ENCODE assay signal across 8 mouse cellular contexts in the genomic region with DNA sequence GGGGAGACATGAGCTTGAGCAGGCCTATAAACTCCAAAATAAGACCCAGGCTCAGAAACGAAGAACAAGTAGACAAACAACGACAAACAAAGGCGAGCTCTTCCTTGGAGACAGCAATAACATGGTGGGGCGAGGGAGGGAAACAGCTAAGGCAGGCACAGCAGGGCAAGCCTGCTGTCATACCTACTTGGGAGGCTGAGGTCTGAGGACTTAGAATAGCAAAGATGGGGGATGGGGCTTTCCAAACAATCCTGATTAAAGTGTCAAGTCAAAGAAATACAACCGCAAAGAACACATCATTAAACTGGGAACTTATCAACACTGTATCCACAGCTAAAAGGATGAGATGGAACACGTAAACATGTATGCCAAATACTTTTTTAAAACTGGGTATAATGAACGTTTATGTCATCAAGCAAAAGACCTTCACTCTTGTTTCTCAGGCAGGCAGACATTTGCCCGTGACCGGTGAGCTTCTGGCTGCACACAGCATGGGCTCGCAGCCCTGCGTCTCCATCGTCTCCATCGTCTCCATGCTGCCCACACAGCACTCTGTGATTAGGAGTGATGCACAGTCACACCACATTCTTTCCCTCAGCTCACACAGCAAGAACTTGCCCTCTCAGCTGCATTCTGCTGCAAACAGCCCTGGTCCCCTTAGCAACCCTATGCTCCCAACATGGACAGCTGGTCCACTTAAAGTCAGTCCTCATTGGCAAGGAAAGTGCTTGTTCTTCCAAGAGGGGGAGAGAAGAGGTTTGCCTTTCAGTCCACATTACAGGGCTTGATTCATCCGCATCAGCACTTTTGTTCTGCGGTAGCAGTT. TPM values are rescaled to one million over a fixed set of nuclear protein-coding genes. Genes with fewer than 3 reads are reported as not detected.
DNase-seq lines count a peak whose midpoint lies in the region; ATAC-seq and TF ChIP-seq lines count a peak whose summit lies in the region.

No protein-coding gene starts in this region.

- H3K27me3 ChIP-seq in kidney, embryonic 14.5 days (ENCODE audit: control insufficient read depth, insufficient read depth, low read length): no peaks in the 10 kb centered on the region
- no peaks in the 10 kb centered on the region for H3K27me3 ChIP-seq in lung, embryonic 16.5 days (ENCODE audit: control insufficient read depth, insufficient read depth, low read depth, low read length)
- H3K27me3 ChIP-seq in small intestine, adult 2 months (ENCODE audit: control insufficient read depth, insufficient read depth, low read length): no peaks in the 10 kb centered on the region

- no peak for DNase-seq in cerebellum, postnatal 36 days
- DNase-seq in embryo, embryonic 10.5 days (ENCODE audit: low spot score): peak; percentile 79
- DNase-seq in heart, adult 18-20 months: peak; percentile 39 to 45

- H3K4me3 ChIP-seq in kidney, embryonic 14.5 days (ENCODE audit: low read length): no peak overlapping the region
- no peak overlapping the region for H3K4me3 ChIP-seq in lung, embryonic 16.5 days (ENCODE audit: low read length)
- H3K4me3 ChIP-seq in small intestine, adult 2 months (ENCODE audit: low read depth, low read length): no peak overlapping the region

- no peaks in the 10 kb centered on the region for H3K9me3 ChIP-seq in kidney, embryonic 14.5 days (ENCODE audit: control insufficient read depth, low read length)
- H3K9me3 ChIP-seq in lung, embryonic 16.5 days (ENCODE audit: control insufficient read depth, low read length): no peaks in the 10 kb centered on the region

- ATAC-seq in cerebellum, adult (ENCODE audit: insufficient number of reproducible peaks, low FRiP score, low TSS enrichment): peak; percentile 74
- ATAC-seq in kidney, embryonic 14.5 days (ENCODE audit: low FRiP score, low TSS enrichment): peak; percentile 51; the same call in 1 of the 2 replicates
- ATAC-seq in lung, embryonic 16.5 days (ENCODE audit: low read depth): peak; percentile 97
- ATAC-seq in monocyte, adult 5-6 weeks (replicated peaks; ENCODE audit: insufficient number of reproducible peaks, low FRiP score, low TSS enrichment, poor library complexity, severe bottlenecking): no peak

- 0 out of 2 replicates have a peak overlapping the region, but pooled peaks have one; percentile 12 for H3K27ac ChIP-seq in kidney, embryonic 14.5 days (ENCODE audit: low read depth, low read length)
- peak overlapping the region; percentile 91 for H3K27ac ChIP-seq in lung, embryonic 16.5 days (ENCODE audit: low read length)
- peak overlapping the region; percentile 67 for H3K27ac ChIP-seq in small intestine, adult 2 months (ENCODE audit: insufficient read depth, low read depth, low read length)

- 46% methylated on average over 15 of the region's 15 CpGs for whole genome bisulfite sequencing in kidney, embryonic 14.5 days
- WGBS in lung, embryonic 16.5 days: 19% methylated on average over 15 of the region's 15 CpGs
- WGBS in small intestine, adult 2 months: 71% methylated on average over 15 of the region's 15 CpGs

- no peak overlapping the region for H3K4me2 ChIP-seq in kidney, embryonic 14.5 days (replicated peaks; ENCODE audit: low read depth, low read length)
- H3K4me2 ChIP-seq in lung, embryonic 16.5 days (ENCODE audit: low read depth, low read length): no peak overlapping the region

- H3K36me3 ChIP-seq in kidney, embryonic 14.5 days (ENCODE audit: control insufficient read depth, insufficient read depth, low read length): no peaks in the 10 kb centered on the region; the same call in 1 of the 2 replicates
- H3K36me3 ChIP-seq in lung, embryonic 16.5 days (ENCODE audit: control insufficient read depth, insufficient read depth, low read length): no peaks in the 10 kb centered on the region
- 0 out of 2 replicates have a peak, but pooled peaks cover 7% of the 10 kb centered on the region for H3K36me3 ChIP-seq in small intestine, adult 2 months (ENCODE audit: control insufficient read depth, insufficient read depth, low read length)

- no peak for TF ChIP-seq POLR2A in small intestine, adult 2 months (IDR thresholded peaks at IDR 0.05; ENCODE audit: low read depth, low read length)

- no peak for TF ChIP-seq CTCF in small intestine, adult 2 months (IDR thresholded peaks at IDR 0.05; ENCODE audit: extremely low read depth, insufficient read length, insufficient replicate concordance, low read depth, low read length)

- no peaks in the 10 kb centered on the region; the same call in 1 of the 2 replicates for H3K4me1 ChIP-seq in kidney, embryonic 14.5 days (ENCODE audit: control insufficient read depth, insufficient read depth, low read length)
- peaks cover 18% of the 10 kb centered on the region for H3K4me1 ChIP-seq in lung, embryonic 16.5 days (replicated peaks; ENCODE audit: control insufficient read depth, insufficient read depth, low read length)
- no peaks in the 10 kb centered on the region for H3K4me1 ChIP-seq in small intestine, adult 2 months (ENCODE audit: control insufficient read depth, insufficient read depth, insufficient read length, low read length)

- H3K9ac ChIP-seq in kidney, embryonic 14.5 days (ENCODE audit: low read depth, low read length): no peak overlapping the region
- H3K9ac ChIP-seq in lung, embryonic 16.5 days (ENCODE audit: low read length): peak overlapping the region; percentile 35; the same call in 1 of the 2 replicates

RNA-seq across cellular contexts. Expression of gene Cct2, which starts 31.1 kb away (rescaled TPM):
- 100 to 1,000 TPM; 130 to 135 TPM for total RNA-seq in heart, adult 18-20 months (2021)
- 305 and 310 TPM in 2 replicates for polyA plus RNA-seq in kidney, embryonic 14.5 days (2014; fragmentation: Nextera tagmentation; extraction: Ambion mirVana)
- 213 and 228 TPM in 2 replicates for polyA plus RNA-seq in lung, embryonic 16.5 days (2015; fragmentation: Nextera tagmentation; extraction: Ambion mirVana)
- polyA plus RNA-seq in small intestine, adult 2 months (2012; rRNA removed): 20.6 and 37.3 TPM in 2 replicates
- 289 to 360 TPM (median 315 TPM) in 3 replicates for total RNA-seq in monocyte, adult 5-6 weeks (2017)

RNA-seq across cellular contexts. Expression of gene Lrrc10, which starts 49.6 kb away (rescaled TPM):
- 100 to 1,000 TPM; 231 to 321 TPM for total RNA-seq in heart, adult 18-20 months (2021)
- polyA plus RNA-seq in kidney, embryonic 14.5 days (2014; fragmentation: Nextera tagmentation; extraction: Ambion mirVana): not detected in 2 replicates
- 0.49 and 0.65 TPM in 2 replicates for polyA plus RNA-seq in lung, embryonic 16.5 days (2015; fragmentation: Nextera tagmentation; extraction: Ambion mirVana)
- polyA plus RNA-seq in small intestine, adult 2 months (2012; rRNA removed): not detected in 2 replicates
- total RNA-seq in monocyte, adult 5-6 weeks (2017): not detected in 3 replicates

RNA-seq across cellular contexts. Expression of gene Frs2, which starts 53.6 kb away (rescaled TPM):
- total RNA-seq in heart, adult 18-20 months (2021): 10 to 100 TPM; 15.3 to 16.4 TPM
- 25.4 and 28.0 TPM in 2 replicates for polyA plus RNA-seq in kidney, embryonic 14.5 days (2014; fragmentation: Nextera tagmentation; extraction: Ambion mirVana)
- 19.4 and 20.8 TPM in 2 replicates for polyA plus RNA-seq in lung, embryonic 16.5 days (2015; fragmentation: Nextera tagmentation; extraction: Ambion mirVana)
- polyA plus RNA-seq in small intestine, adult 2 months (2012; rRNA removed): 2.4 and 4.4 TPM in 2 replicates
- 9.1 to 21.4 TPM (median 12.1 TPM) in 3 replicates for total RNA-seq in monocyte, adult 5-6 weeks (2017)

Comparison
In these comparisons a context has a peak if more than half of its experiments do, and no peak if none do; other contexts are left out.
1. DNase-seq: peak in embryo, embryonic 10.5 days (single experiment) and heart, adult 18-20 months (2 of 2); none in cerebellum, postnatal 36 days (0 of 2).
2. H3K27ac ChIP-seq: peak in every context shown above with its lines; median percentile 91 in lung, embryonic 16.5 days; 67 in small intestine, adult 2 months; 12 in kidney, embryonic 14.5 days.